Mouse (Mus musculus): ENCODE measurements around the gene Rsu1. TPM values are rescaled to one million over a fixed set of nuclear protein-coding genes. Genes with fewer than 3 reads are reported as not detected.

Gene Rsu1
- polyA plus RNA-seq, 1 experiment from 2014 or later = 125 TPM

DNA sequence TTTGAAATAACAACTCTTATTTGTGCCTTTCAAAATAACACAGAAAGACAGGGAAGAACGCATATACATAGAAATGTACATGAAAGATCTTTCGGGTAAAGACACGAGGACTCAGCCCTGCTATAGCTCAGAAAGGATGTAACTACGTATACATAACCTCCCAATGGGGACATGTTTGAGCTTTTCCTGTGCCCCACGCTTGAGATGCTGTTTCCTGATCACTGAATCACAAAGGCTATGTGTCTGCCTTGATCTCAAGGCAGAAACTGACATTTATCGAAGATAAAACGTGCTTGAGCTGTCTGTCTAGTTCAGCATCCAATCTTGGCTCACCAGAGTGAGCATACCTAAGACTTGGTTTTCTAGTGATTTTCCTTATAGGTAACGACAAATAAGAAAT is 138.8 kb downstream of the Rsu1 start:
- Histone ChIP-seq H3K4me3 (replicated peaks) (no peak overlapping the region), H3K27me3 (replicated peaks) (no peaks in the 10 kb centered on the region), H3K4me2 (replicated peaks) (no peak overlapping the region), H3K9ac (no peak overlapping the region), H3K9me3 (no peaks in the 10 kb centered on the region), H3K4me1 (replicated peaks) (no peaks in the 10 kb centered on the region), H3K27ac (no peak overlapping the region), H3K36me3 (no peaks in the 10 kb centered on the region)
- no peak for ATAC-seq
- WGBS = 84% methylated on average over 8 of the region's 8 CpGs

DNA sequence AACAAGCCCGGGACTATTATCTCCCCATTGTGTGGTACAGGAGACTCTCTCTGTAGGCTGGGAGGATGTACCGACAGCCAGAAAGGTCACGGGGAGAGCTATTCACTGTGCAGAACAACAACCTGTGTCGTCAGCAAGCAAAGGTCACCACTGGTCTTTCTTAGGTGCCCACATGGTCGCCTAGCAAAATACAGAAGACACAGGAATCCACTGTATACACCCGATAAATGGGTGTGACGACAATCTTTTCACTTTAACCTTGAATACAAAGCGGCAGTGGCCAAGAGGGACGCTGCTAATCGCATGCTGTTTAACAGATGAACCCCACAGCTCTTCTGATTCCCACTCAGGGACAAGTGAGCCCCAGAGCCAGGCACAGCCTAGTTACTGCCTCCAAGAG is 141.4 kb downstream of the Rsu1 start:
- Histone ChIP-seq H3K9ac (no peak overlapping the region), H3K27ac (no peak overlapping the region), H3K36me3 (no peaks in the 10 kb centered on the region), H3K4me2 (replicated peaks) (no peak overlapping the region), H3K4me3 (replicated peaks) (no peak overlapping the region), H3K4me1 (replicated peaks) (no peaks in the 10 kb centered on the region), H3K9me3 (no peaks in the 10 kb centered on the region), H3K27me3 (replicated peaks) (no peaks in the 10 kb centered on the region)
- ATAC-seq = no peak
- WGBS = 83% methylated on average over 10 of the region's 10 CpGs

DNA sequence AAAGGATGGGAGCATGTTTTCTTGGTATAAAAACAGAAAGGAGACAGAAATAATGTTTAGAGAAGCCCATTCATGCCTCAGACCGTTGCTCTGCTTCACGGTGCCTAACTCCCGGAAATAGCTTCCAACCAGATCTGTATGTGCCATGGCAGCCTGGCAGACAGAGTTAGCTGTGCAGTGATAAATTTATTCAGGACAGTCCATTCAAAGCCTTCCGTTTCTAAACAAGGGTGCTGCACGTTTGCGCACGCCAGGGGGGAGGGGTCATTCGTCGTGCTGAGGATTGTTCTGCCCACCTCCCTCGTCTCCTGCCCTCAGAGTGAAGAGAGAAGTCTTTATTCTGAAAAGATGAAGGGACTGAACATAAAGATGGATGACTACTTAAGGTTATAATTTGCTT is 141.9 kb downstream of the Rsu1 start:
- no peak for ATAC-seq

DNA sequence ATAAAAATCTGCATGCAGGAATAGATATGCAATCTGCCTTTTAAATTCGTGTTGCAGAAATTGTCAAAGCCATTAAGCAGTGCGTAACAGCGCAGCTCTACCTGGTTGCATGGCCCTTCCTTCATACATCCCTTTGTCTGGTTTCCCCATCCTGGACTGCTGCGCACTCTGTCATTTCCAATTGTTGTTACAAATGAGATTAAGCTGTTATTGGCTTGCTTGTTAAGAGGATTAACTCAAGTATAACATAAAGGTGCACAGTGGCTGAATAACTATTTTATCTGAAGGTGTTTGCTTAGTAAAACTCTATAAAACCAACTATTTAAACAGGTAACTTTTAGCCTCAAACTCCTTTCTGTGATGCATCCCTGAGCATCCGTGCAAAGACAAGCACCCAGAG is 150.8 kb downstream of the Rsu1 start:
- Histone ChIP-seq H3K4me3 (replicated peaks) (no peak overlapping the region), H3K27ac (no peak overlapping the region), H3K36me3 (no peaks in the 10 kb centered on the region), H3K9me3 (no peaks in the 10 kb centered on the region), H3K9ac (no peak overlapping the region), H3K4me1 (replicated peaks) (no peaks in the 10 kb centered on the region), H3K27me3 (replicated peaks) (no peaks in the 10 kb centered on the region), H3K4me2 (replicated peaks) (no peak overlapping the region)
- no peak for ATAC-seq
- WGBS = 83% methylated on average over 5 of the region's 5 CpGs

More for the DNA sequence above, 141.9 kb downstream of the Rsu1 start:
- Histone ChIP-seq H3K9ac (no peak overlapping the region), H3K4me1 (replicated peaks) (no peaks in the 10 kb centered on the region), H3K9me3 (no peaks in the 10 kb centered on the region), H3K36me3 (no peaks in the 10 kb centered on the region), H3K27ac (no peak overlapping the region), H3K4me2 (replicated peaks) (no peak overlapping the region), H3K4me3 (replicated peaks) (no peak overlapping the region), H3K27me3 (replicated peaks) (no peaks in the 10 kb centered on the region)
- WGBS = 62% methylated on average over 10 of the region's 10 CpGs

DNA sequence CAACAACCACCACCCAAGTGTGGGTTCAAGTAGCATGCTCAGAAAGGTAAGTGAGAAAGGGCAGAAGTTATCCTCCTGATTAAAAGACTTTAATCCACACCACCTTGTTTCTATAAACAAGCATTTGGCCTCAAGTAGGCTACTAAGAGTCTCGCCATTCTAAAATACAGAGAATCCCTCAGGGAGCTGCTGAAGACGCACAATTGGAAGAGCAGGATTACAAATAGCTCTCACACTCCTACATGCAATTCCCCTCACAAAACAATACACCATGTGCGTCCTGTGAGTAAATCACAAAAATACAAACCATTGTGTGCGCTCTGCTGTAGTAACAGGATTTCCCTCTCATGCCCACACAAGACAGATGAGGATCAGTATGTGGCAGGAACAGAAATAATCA is 153.3 kb downstream of the Rsu1 start:
- Histone ChIP-seq H3K9ac (no peak overlapping the region), H3K9me3 (no peaks in the 10 kb centered on the region), H3K27me3 (replicated peaks) (no peaks in the 10 kb centered on the region), H3K36me3 (no peaks in the 10 kb centered on the region), H3K27ac (no peak overlapping the region), H3K4me1 (replicated peaks) (no peaks in the 10 kb centered on the region), H3K4me2 (replicated peaks) (no peak overlapping the region), H3K4me3 (replicated peaks) (no peak overlapping the region)
- 82% methylated on average over 4 of the region's 4 CpGs for WGBS
- ATAC-seq = no peak

DNA sequence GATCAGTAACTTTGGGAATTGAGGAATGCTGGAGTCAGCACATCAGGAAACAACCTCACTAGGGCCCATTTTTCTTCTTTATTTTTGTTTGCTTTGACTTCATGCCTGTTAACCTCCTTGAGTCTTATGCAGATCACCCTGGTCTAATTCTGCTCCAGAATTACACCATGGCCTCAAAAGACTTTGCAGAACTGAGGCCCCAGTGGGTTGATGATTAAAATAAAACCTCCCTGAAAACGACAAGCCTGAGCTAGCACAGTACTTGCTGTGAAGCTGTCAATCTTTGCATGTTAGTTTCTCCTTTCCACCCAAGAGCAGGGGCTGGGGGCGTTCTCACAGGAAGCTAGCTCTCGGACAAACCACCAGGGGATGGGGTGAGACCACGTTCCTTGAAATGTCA is 164.7 kb downstream of the Rsu1 start:
- 32% methylated on average over 4 of the region's 4 CpGs for WGBS
- no peak overlapping the region for H3K9ac ChIP-seq

DNA sequence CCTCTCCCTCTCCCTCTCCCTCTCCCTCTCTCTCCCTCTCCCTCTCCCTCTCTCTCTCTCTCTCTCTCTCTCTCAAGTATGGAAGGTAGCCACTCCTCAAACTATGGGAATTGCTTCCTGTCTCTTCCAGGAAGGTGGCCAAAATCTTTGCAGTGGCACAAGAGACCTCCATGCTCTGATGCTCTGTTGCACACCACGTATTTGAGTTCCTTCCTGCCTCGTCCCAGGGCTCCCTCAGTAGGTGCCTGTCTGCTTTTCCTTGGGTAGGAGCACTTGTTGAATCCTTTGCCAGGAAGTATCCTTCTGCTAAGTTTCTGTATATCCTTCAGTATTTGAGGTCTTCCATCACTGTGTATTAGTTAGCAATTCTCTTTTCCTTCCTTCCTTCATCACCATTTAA is 166.8 kb downstream of the Rsu1 start:
- no peak overlapping the region for H3K4me3 ChIP-seq (replicated peaks)
- no peak overlapping the region for H3K27ac ChIP-seq
- ATAC-seq = no peak
- no peaks in the 10 kb centered on the region for H3K27me3 ChIP-seq (replicated peaks)
- no peaks in the 10 kb centered on the region for H3K4me1 ChIP-seq (replicated peaks)
- no peaks in the 10 kb centered on the region for H3K9me3 ChIP-seq
- no peak overlapping the region for H3K9ac ChIP-seq
- H3K4me2 ChIP-seq (replicated peaks) = no peak overlapping the region
- WGBS = 39% methylated on average over 2 of the region's 2 CpGs
- H3K36me3 ChIP-seq = no peaks in the 10 kb centered on the region

More for the DNA sequence above, 164.7 kb downstream of the Rsu1 start:
- no peaks in the 10 kb centered on the region for H3K9me3 ChIP-seq
- H3K27me3 ChIP-seq (replicated peaks) = no peaks in the 10 kb centered on the region
- H3K27ac ChIP-seq = no peak overlapping the region
- no peaks in the 10 kb centered on the region for H3K36me3 ChIP-seq
- no peak overlapping the region for H3K4me2 ChIP-seq (replicated peaks)
- H3K4me3 ChIP-seq (replicated peaks) = no peak overlapping the region
- H3K4me1 ChIP-seq (replicated peaks) = no peaks in the 10 kb centered on the region
- no peak for ATAC-seq

DNA sequence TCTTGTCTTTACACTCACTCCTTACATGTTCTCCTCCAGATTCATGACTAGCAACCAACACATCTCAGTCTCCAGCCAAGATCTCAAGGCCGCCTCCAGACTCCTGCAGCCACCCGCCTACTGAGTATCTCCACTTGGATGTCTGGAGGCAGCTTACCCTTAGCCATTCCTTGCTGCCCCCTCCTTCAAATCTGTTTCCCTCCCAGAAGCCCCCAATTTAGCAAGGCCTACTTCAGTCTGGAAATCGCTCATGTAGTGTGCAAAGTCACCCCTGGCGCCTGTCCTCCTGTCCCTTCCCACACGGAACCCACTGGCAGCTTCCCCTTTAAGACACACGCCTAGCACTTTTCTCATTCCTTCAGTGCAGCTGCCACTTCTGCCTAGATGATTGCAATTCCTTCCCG is 167.4 kb downstream of the Rsu1 start:
- no peak overlapping the region for H3K4me3 ChIP-seq (replicated peaks)
- no peaks in the 10 kb centered on the region for H3K4me1 ChIP-seq (replicated peaks)
- H3K9me3 ChIP-seq = no peaks in the 10 kb centered on the region
- 73% methylated on average over 7 of the region's 7 CpGs for WGBS
- ATAC-seq = no peak
- no peaks in the 10 kb centered on the region for H3K36me3 ChIP-seq
- no peak overlapping the region for H3K27ac ChIP-seq
- H3K4me2 ChIP-seq (replicated peaks) = no peak overlapping the region
- no peak overlapping the region for H3K9ac ChIP-seq
- no peaks in the 10 kb centered on the region for H3K27me3 ChIP-seq (replicated peaks)

DNA sequence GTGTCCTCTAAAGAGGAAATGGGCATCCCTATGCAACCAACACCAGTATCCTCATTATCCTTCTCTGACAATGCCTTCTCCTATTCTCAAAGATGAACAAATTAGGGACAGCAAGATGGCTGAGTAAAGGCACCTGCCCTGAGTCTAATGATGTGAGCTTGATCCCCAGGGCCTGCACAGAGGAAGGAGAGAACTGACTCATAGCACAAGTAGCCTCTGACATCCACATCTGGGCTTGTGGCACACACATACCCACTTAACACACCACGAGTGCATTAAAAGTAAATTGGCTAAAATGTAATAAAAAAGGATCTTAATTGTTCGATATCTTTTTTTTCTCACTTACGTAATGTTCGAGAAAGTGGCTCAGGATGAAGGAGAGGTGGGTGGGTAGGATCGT is 177.2 kb downstream of the Rsu1 start:
- no peak overlapping the region for H3K27ac ChIP-seq
- H3K9ac ChIP-seq = no peak overlapping the region
- no peaks in the 10 kb centered on the region for H3K27me3 ChIP-seq (replicated peaks)
- no peak overlapping the region for H3K4me3 ChIP-seq (replicated peaks)
- H3K36me3 ChIP-seq = no peaks in the 10 kb centered on the region
- H3K4me1 ChIP-seq (replicated peaks) = no peaks in the 10 kb centered on the region
- no peak overlapping the region for H3K4me2 ChIP-seq (replicated peaks)
- H3K9me3 ChIP-seq = no peaks in the 10 kb centered on the region
- 92% methylated on average over 5 of the region's 5 CpGs for WGBS
- no peak for ATAC-seq

DNA sequence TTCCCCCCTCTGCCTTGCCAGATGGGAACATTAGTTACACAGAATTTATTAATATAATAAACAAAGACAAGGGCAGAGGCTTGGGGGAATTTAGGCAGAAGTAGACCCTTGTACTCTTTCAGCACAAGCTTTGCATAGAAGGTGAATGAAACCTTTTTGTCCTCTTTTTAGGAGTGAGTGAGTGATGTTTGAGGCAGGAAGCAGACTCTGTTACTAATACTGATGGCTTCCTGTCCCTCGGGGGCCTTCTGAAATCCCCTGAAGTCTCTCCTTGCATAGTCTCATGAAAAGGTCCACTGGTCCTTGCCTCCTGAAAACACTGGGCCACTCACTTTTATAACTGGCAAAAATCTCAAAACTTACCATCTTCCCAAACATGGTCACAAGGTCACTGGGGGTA is 177.6 kb downstream of the Rsu1 start:
- Histone ChIP-seq H3K9ac (no peak overlapping the region), H3K9me3 (no peaks in the 10 kb centered on the region), H3K4me2 (replicated peaks) (no peak overlapping the region), H3K4me1 (replicated peaks) (no peaks in the 10 kb centered on the region), H3K36me3 (no peaks in the 10 kb centered on the region), H3K27ac (no peak overlapping the region), H3K27me3 (replicated peaks) (no peaks in the 10 kb centered on the region), H3K4me3 (replicated peaks) (no peak overlapping the region)
- ATAC-seq = no peak
- WGBS = 70% methylated on average over 1 of the region's 1 CpGs

DNA sequence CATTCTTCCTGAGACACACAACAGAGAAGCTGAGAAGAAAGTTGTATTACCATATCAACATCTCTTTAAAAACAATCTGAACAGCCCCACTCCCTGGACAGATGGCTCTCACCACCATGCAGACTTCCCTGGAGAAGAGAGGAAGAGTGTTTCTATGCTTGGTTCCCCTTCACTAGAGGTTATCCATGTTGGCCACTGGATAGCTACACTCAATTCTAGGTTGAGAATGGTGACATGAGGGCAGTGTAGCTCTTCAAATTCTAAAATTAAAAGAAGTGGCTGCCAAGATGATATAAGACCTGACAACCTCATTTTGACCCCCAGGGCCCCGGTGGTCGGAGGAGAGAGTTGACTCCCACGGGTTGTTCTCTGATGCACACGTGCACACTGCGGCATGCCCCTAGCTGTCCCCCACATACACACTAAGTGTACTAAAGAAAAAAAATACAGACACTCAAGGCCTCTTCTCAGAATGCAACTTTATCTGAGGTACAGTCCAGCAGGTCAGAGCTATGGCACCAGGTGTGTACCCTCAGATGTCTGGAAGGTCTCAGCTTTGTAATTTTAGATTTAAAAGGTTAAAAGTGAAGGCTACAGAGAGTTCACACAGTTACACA is 179.7 kb downstream of the Rsu1 start:
- H3K9ac ChIP-seq = no peak overlapping the region
- ATAC-seq = no peak
- no peaks in the 10 kb centered on the region for H3K27me3 ChIP-seq (replicated peaks)
- no peaks in the 10 kb centered on the region for H3K36me3 ChIP-seq
- H3K4me1 ChIP-seq (replicated peaks) = no peaks in the 10 kb centered on the region
- no peak overlapping the region for H3K4me2 ChIP-seq (replicated peaks)
- no peaks in the 10 kb centered on the region for H3K9me3 ChIP-seq
- no peak overlapping the region for H3K27ac ChIP-seq
- WGBS = 75% methylated on average over 5 of the region's 5 CpGs
- H3K4me3 ChIP-seq (replicated peaks) = no peak overlapping the region

DNA sequence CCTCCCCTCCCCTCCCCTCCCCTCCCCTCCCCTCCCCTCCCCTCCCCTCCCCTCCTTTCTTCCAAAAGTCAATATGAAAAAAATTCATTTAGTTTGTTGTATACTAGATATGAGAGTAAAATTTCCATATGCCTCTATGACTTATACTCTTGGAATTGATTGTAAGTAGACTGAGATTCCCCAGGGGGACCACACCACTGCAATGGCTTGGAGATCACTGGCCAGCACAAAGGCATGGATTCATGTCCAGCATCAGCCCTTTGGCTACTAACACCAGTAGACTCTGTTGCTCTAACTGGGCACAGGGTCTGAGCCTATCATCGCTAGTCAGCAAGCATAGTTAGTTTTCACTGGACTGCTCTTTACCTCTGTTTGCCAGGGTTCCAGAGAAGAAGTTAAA is 180.4 kb downstream of the Rsu1 start:
- Histone ChIP-seq H3K9ac (no peak overlapping the region), H3K4me2 (replicated peaks) (no peak overlapping the region), H3K4me1 (replicated peaks) (no peaks in the 10 kb centered on the region), H3K9me3 (no peaks in the 10 kb centered on the region), H3K27ac (no peak overlapping the region), H3K4me3 (replicated peaks) (no peak overlapping the region), H3K27me3 (replicated peaks) (no peaks in the 10 kb centered on the region), H3K36me3 (no peaks in the 10 kb centered on the region)
- no peak for ATAC-seq
- WGBS = 97% methylated on average over 1 of the region's 1 CpGs

DNA sequence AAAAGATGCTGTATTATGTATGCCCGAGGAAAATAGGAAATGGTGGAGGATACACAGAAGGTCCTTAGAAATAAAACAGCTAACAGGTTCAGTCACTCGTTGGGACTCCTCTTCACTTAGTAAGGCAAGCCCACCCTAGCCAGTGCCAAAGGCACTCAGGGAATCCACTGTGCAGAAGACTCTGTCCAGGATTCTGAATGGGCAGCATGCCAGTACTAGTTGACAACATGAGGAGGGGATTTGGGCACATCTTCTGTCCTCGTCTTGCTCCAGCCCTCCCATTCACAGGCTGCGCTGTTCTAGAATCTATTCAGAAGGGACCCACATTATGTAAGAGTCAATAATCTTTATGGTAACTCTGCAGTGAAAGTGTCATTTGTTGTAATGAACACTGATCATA is 181.4 kb downstream of the Rsu1 start:
- WGBS = 81% methylated on average over 4 of the region's 4 CpGs
- Histone ChIP-seq H3K4me3 (replicated peaks) (no peak overlapping the region), H3K27me3 (replicated peaks) (no peaks in the 10 kb centered on the region), H3K4me1 (replicated peaks) (no peaks in the 10 kb centered on the region), H3K9me3 (no peaks in the 10 kb centered on the region), H3K27ac (no peak overlapping the region), H3K9ac (no peak overlapping the region), H3K36me3 (no peaks in the 10 kb centered on the region), H3K4me2 (replicated peaks) (no peak overlapping the region)
- ATAC-seq = no peak
